ENCODE assay signal across 12 mouse cellular contexts in genomic region chr11:51326908-51327307, GRCm38 (mm10). TPM values are rescaled to one million over a fixed set of nuclear protein-coding genes. Genes with fewer than 3 reads are reported as not detected.
DNase-seq lines count a peak whose midpoint lies in the region; ATAC-seq and TF ChIP-seq lines count a peak whose summit lies in the region.
"Had no signal": no experiment of that assay in that cellular context is flagged by ENCODE, and none has a peak within 500 bp of the region (broad histone marks: within the 10 kb centered on the region; RNA-seq: fewer than 3 reads in every experiment).

No protein-coding gene starts in this region.

- no peak for ATAC-seq in embryonic facial prominence, embryonic 11.5 days (replicated peaks; ENCODE audit: insufficient number of reproducible peaks, low FRiP score, low TSS enrichment, low read depth)
- no peak for ATAC-seq in kidney, embryonic 15.5 days (replicated peaks; ENCODE audit: low FRiP score)

- no peaks in the 10 kb centered on the region for H3K4me1 ChIP-seq in embryonic facial prominence, embryonic 11.5 days (ENCODE audit: control insufficient read depth, insufficient read depth, low read length)
- H3K4me1 ChIP-seq in embryonic facial prominence, embryonic 10.5 days = peaks cover 16% of the 10 kb centered on the region
- no peaks in the 10 kb centered on the region for H3K4me1 ChIP-seq in kidney, embryonic 15.5 days
- H3K4me1 ChIP-seq in CH12.LX (ENCODE audit: control insufficient read depth in 1 of 2, insufficient read depth in 2 of 2) = peaks cover 0 to 6% of the 10 kb centered on the region in 2 experiments; a peak in 1 of 4 replicates
- H3K4me1 ChIP-seq: neural tube, embryonic 13.5 days had no signal

- peak; percentile 13 for TF ChIP-seq RAD21 in CH12.LX (IDR thresholded peaks at IDR 0.05; ENCODE audit: low read depth, low read length)

- in situ Hi-C loops in CH12.LX (cut with MboI; ENCODE audit: low pct_ligation_motif_present, low pct_unique_long_range_greater_than_20kb, low sequenced_read_pairs) = loop anchor here (10.0 kb wide), 1 partner anchor 48 kb away; no protein-coding TSS in a partner anchor

- no peak overlapping the region for H3K27ac ChIP-seq in embryonic facial prominence, embryonic 11.5 days (replicated peaks; ENCODE audit: low read depth, low read length)
- no peak overlapping the region for H3K27ac ChIP-seq in embryonic facial prominence, embryonic 10.5 days (replicated peaks)
- H3K27ac ChIP-seq in kidney, embryonic 15.5 days = no peak overlapping the region
- H3K27ac ChIP-seq in CH12.LX (ENCODE audit: insufficient read depth, low read depth) = no peak overlapping the region
- H3K27ac ChIP-seq: limb, embryonic 15.5 days; neural tube, embryonic 13.5 days had no signal

- TF ChIP-seq CTCF in CH12.LX (conservative IDR thresholded peaks at IDR 0.05 in 1 of 2, IDR thresholded peaks at IDR 0.05 in 1 of 2; ENCODE audit: low read depth in 2 of 2, low read length in 2 of 2) = peak in 1 of 2 experiments; percentile 52; a peak in 2 of 4 replicates

- dilution Hi-C loops in CH12.LX (cut with MboI; ENCODE audit: extremely low pct_ligation_motif_present, extremely low pct_unique_long_range_greater_than_20kb, low sequenced_read_pairs) = no loop called here

- no peak overlapping the region for H3K4me3 ChIP-seq in embryonic facial prominence, embryonic 11.5 days (ENCODE audit: low read depth, low read length)
- no peak overlapping the region for H3K4me3 ChIP-seq in embryonic facial prominence, embryonic 10.5 days
- no peak overlapping the region for H3K4me3 ChIP-seq in kidney, embryonic 15.5 days (replicated peaks)
- H3K4me3 ChIP-seq in CH12.LX (replicated peaks in 1 of 3; ENCODE audit: low read depth in 2 of 3, low read length in 2 of 3, poor library complexity in 1 of 3) = no peak overlapping the region
- H3K4me3 ChIP-seq: limb, embryonic 15.5 days; neural tube, embryonic 13.5 days had no signal

- WGBS in embryonic facial prominence, embryonic 11.5 days = 74% methylated on average over 6 of the region's 6 CpGs
- 75% methylated on average over 6 of the region's 6 CpGs for WGBS in embryonic facial prominence, embryonic 10.5 days
- 59% methylated on average over 6 of the region's 6 CpGs for WGBS in kidney, embryonic 15.5 days

- H3K27me3 ChIP-seq in embryonic facial prominence, embryonic 11.5 days (ENCODE audit: control insufficient read depth, insufficient read depth, low read length) = no peaks in the 10 kb centered on the region
- H3K27me3 ChIP-seq in embryonic facial prominence, embryonic 10.5 days (replicated peaks; ENCODE audit: low read depth, poor library complexity, severe bottlenecking) = no peaks in the 10 kb centered on the region
- no peaks in the 10 kb centered on the region for H3K27me3 ChIP-seq in kidney, embryonic 15.5 days
- peaks cover 76% of the 10 kb centered on the region for H3K27me3 ChIP-seq in CH12.LX (replicated peaks)
- H3K27me3 ChIP-seq: limb, embryonic 15.5 days; neural tube, embryonic 13.5 days had no signal

- no peak for TF ChIP-seq EP300 in CH12.LX (IDR thresholded peaks at IDR 0.05; ENCODE audit: low read length)

- DNase-seq in embryonic facial prominence, embryonic 11.5 days (ENCODE audit: low spot score) = peak; percentile 42
- DNase-seq in embryonic facial prominence, embryonic 10.5 days (ENCODE audit: low spot score) = no peak
- DNase-seq in kidney, postnatal 10 days = peak; percentile 50
- DNase-seq in CH12.LX (ENCODE audit: extremely low read depth) = no peak
- peak; percentile 23 for DNase-seq in brain, adult 2 months (ENCODE audit: low read depth, low spot score)
- no peak for DNase-seq in urinary bladder, postnatal 14 days (ENCODE audit: low spot score)
- no peak for DNase-seq in layer of hippocampus, postnatal 25 days (ENCODE audit: extremely low spot score in 1 of 2, low spot score in 1 of 2)
- DNase-seq: gastrocnemius, postnatal 10 days; heart, postnatal 36 days had no signal

- no peaks in the 10 kb centered on the region for H3K79me2 ChIP-seq in CH12.LX (replicated peaks; ENCODE audit: control insufficient read depth, extremely low read depth, insufficient read depth, poor library complexity, severe bottlenecking)

- no peaks in the 10 kb centered on the region for H3K36me3 ChIP-seq in embryonic facial prominence, embryonic 11.5 days (replicated peaks; ENCODE audit: control insufficient read depth, insufficient read depth, low read depth, low read length)
- H3K36me3 ChIP-seq in embryonic facial prominence, embryonic 10.5 days (replicated peaks) = no peaks in the 10 kb centered on the region; the same call in 1 of the 2 replicates
- H3K36me3 ChIP-seq in kidney, embryonic 15.5 days = no peaks in the 10 kb centered on the region
- H3K36me3 ChIP-seq in CH12.LX (replicated peaks in 1 of 2; ENCODE audit: control insufficient read depth in 1 of 2, insufficient read depth in 1 of 2, low read length in 1 of 2) = no peaks in the 10 kb centered on the region
- H3K36me3 ChIP-seq: limb, embryonic 15.5 days; neural tube, embryonic 13.5 days had no signal

- H3K9ac ChIP-seq in embryonic facial prominence, embryonic 11.5 days (replicated peaks; ENCODE audit: low read length) = no peak overlapping the region
- H3K9ac ChIP-seq in kidney, embryonic 15.5 days = no peak overlapping the region
- no peak overlapping the region for H3K9ac ChIP-seq in CH12.LX (ENCODE audit: insufficient read depth, low read depth)
- H3K9ac ChIP-seq: limb, embryonic 15.5 days; neural tube, embryonic 13.5 days had no signal

- no peaks in the 10 kb centered on the region for H3K9me3 ChIP-seq in embryonic facial prominence, embryonic 11.5 days (replicated peaks; ENCODE audit: control insufficient read depth, low read length)
- no peaks in the 10 kb centered on the region for H3K9me3 ChIP-seq in embryonic facial prominence, embryonic 10.5 days
- H3K9me3 ChIP-seq in kidney, embryonic 15.5 days (replicated peaks) = no peaks in the 10 kb centered on the region
- peaks cover 5% of the 10 kb centered on the region for H3K9me3 ChIP-seq in CH12.LX (replicated peaks; ENCODE audit: low read length)
- H3K9me3 ChIP-seq: limb, embryonic 15.5 days; neural tube, embryonic 13.5 days had no signal

- no peak overlapping the region for H3K4me2 ChIP-seq in embryonic facial prominence, embryonic 11.5 days (ENCODE audit: low read depth, low read length)
- no peak overlapping the region for H3K4me2 ChIP-seq in kidney, embryonic 15.5 days
- no peak overlapping the region for H3K4me2 ChIP-seq in CH12.LX (ENCODE audit: insufficient read depth, low read depth, poor library complexity, severe bottlenecking)
- H3K4me2 ChIP-seq: limb, embryonic 15.5 days; neural tube, embryonic 13.5 days had no signal

- TF ChIP-seq POLR2A in CH12.LX (IDR thresholded peaks at IDR 0.05; ENCODE audit: low read depth, low read length) = no peak

TF ChIP-seq in CH12.LX, 34 proteins besides CTCF, POLR2A, EP300 and RAD21:
- TF ChIP-seq USF1 (IDR thresholded peaks at IDR 0.05; ENCODE audit: low read depth, low read length) = no peak
- TF ChIP-seq SMC3 (IDR thresholded peaks at IDR 0.05; ENCODE audit: low read depth, low read length) = peak; percentile 45

RNA-seq across cellular contexts. Expression of gene Col23a1, which starts 37.2 kb away (rescaled TPM):
- 17.5 and 18.2 TPM in 2 replicates for polyA plus RNA-seq in embryonic facial prominence, embryonic 11.5 days (2014; fragmentation: Nextera tagmentation; extraction: Ambion mirVana)
- 21.8 and 24.3 TPM in 2 replicates for polyA plus RNA-seq in embryonic facial prominence, embryonic 10.5 days (2016; fragmentation: Nextera tagmentation; extraction: Ambion mirVana)
- 9.6 and 11.5 TPM in 2 replicates for polyA plus RNA-seq in kidney, embryonic 15.5 days (2015; fragmentation: Nextera tagmentation; extraction: Ambion mirVana)
- total RNA-seq in CH12.LX (2012; rRNA removed) (0.08 and 0.21 TPM in 2 replicates), CH12.LX (2014; rRNA removed) (0.04 and 0.11 TPM in 2 replicates)
- 0.20 and 0.38 TPM in 2 replicates for polyA plus RNA-seq in CH12.LX (2012; ENCODE audit: insufficient read length, low read depth)
- total RNA-seq in layer of hippocampus, postnatal 25 days (2021) = 1 to 10 TPM; 5.0 to 5.4 TPM

Comparison
In these comparisons a context has a peak if more than half of its experiments do, and no peak if none do; other contexts are left out.
1. DNase-seq: peak in embryonic facial prominence, embryonic 11.5 days (single experiment), kidney, postnatal 10 days (single experiment) and brain, adult 2 months (single experiment); none in embryonic facial prominence, embryonic 10.5 days (single experiment), CH12.LX (single experiment), urinary bladder, postnatal 14 days (single experiment) and layer of hippocampus, postnatal 25 days (0 of 2).